Mouse (Mus musculus): Measurements from ENCODE around the gene Camk2g. TPM values are rescaled to one million over a fixed set of nuclear protein-coding genes. Genes with fewer than 3 reads are reported as not detected.

The Camk2g gene
- polyA plus RNA-seq, 1 experiment, result 222 TPM

DNA sequence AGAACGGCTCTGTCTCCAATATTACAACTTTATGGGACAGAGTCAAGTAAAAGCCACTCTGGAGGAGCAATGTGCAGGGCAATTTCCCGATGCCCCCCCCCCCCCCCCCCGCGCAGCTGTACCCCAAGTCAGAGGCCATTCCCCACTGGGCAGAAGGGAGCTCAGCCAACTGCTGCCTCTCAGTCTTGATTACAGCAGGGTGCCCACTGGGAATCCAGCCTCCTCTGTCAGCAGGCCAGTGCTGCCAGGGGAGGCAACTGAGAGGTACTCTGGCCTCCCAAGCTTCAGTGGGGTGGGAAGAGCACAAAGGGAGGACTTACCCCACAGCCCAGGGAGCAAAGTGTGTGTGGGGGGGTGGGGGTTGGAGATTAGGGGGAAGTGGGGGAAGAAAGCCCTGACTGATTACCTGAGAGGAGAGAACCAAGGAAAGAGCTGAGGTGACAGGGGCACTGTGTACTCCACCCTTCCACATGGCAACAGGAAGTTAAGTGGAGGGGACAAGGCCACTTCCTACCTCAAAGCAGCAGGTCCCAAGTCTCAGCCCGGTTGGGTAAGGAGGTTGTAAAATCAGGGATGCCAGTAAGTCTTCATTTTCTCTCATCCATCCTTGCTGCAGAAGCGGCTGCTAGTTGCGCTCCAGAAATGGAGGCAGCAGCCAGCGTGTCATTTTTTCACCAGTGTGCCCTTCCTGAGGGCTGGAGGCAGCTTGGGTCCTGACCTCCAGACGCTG is 1.7 kb upstream of the Camk2g start:
- WGBS, result 56% methylated on average over 9 of the region's 9 CpGs
- Histone ChIP-seq H3K27ac (ENCODE audit: insufficient read depth, low read length) (no peak overlapping the region), H3K4me3 (replicated peaks; ENCODE audit: insufficient read depth, low read depth, low read length) (no peak overlapping the region), H3K27me3 (ENCODE audit: control insufficient read depth, insufficient read depth, low read length) (no peaks in the 10 kb centered on the region), H3K4me1 (ENCODE audit: control insufficient read depth, insufficient read depth, low read length) (no peaks in the 10 kb centered on the region; the same call in 1 of the 2 replicates)
- TF ChIP-seq CTCF (IDR thresholded peaks at IDR 0.05; ENCODE audit: borderline replicate concordance, insufficient read depth, low read depth, low read length) (no peak), POLR2A (IDR thresholded peaks at IDR 0.05; ENCODE audit: borderline replicate concordance, insufficient read depth, low read length) (no peak)
- DNase-seq, result no peak

DNA sequence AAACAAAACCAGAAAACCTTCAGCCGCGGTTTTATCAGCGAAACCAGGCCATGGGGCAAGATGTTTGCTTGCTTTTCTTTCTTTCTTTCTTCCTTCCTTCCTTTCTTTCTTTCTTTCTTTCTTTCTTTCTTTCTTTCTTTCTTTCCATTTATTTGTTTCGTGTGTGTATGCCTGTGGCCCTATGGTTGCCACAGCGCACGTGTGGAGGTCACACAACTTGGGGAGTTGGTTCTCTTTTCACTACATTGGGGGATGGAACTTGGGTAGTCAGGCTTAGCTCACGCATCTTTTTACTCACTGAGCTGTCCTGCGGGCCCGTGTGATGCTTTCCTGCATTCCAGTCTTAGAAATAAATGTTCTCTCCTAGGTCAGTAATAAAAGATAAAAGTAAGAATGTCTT is 701 bp upstream of the Camk2g start:
- 37% methylated on average over 9 of the region's 9 CpGs for WGBS
- Histone ChIP-seq H3K4me3 (replicated peaks; ENCODE audit: insufficient read depth, low read depth, low read length) (peak overlapping the region; percentile 79), H3K27ac (ENCODE audit: insufficient read depth, low read length) (peak overlapping the region; percentile 68; the same call in 1 of the 2 replicates), H3K27me3 (ENCODE audit: control insufficient read depth, insufficient read depth, low read length) (no peaks in the 10 kb centered on the region), H3K4me1 (ENCODE audit: control insufficient read depth, insufficient read depth, low read length) (no peaks in the 10 kb centered on the region; the same call in 1 of the 2 replicates)
- DNase-seq, result no peak
- TF ChIP-seq POLR2A (IDR thresholded peaks at IDR 0.05; ENCODE audit: borderline replicate concordance, insufficient read depth, low read length) (no peak), CTCF (IDR thresholded peaks at IDR 0.05; ENCODE audit: borderline replicate concordance, insufficient read depth, low read depth, low read length) (no peak)

DNA sequence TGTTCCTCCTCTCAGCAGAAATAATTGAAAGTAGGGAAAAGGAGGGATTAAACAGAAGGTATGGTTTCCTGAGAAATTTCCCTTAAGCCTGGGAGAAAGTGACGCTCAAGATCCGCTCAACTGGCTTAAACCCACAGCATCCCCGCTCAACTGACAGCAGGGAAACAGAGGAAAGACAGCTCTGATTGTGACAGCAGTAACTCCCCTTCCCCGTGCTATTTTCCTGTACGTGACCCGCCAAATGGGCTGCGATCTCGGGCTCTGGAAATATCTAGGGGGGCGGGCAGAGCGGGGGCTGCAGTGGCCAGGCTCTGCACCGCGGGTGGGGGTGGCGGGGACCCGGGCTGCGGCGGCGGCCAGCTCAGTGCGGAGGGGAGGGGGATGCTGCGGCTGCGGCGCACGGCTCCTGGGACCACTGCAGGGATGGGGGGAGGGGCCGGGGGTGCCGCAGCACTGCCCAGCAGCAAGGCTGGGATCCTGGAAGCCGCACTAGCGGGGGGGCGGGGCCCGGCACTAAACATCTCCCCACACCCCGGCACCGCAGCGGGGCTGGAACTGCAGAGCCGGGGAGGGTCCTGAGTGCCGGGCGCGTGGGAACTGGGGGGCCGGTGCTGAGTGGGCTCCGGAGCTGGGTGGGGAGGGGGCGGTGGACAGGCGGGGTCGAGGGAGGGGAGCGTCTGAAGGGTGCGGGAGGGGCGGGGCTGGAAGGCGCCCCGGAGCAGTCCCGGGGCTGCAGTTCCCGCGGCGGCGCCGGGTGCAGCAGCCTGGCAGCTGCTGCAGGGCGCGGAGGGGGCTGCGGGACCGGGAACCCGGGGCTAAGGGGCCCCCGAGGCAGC is 748 bp downstream of the Camk2g start:
- H3K4me3 ChIP-seq (replicated peaks; ENCODE audit: insufficient read depth, low read depth, low read length), result peak overlapping the region; percentile 86
- H3K27me3 ChIP-seq (ENCODE audit: control insufficient read depth, insufficient read depth, low read length), result no peaks in the 10 kb centered on the region
- no peak for TF ChIP-seq POLR2A (IDR thresholded peaks at IDR 0.05; ENCODE audit: borderline replicate concordance, insufficient read depth, low read length)
- TF ChIP-seq CTCF (IDR thresholded peaks at IDR 0.05; ENCODE audit: borderline replicate concordance, insufficient read depth, low read depth, low read length), result no peak
- WGBS, result 1% methylated on average over 56 of the region's 57 CpGs
- peak; percentile 39 to 43 for DNase-seq
- H3K27ac ChIP-seq (ENCODE audit: insufficient read depth, low read length), result no peak overlapping the region
- no peaks in the 10 kb centered on the region; the same call in 1 of the 2 replicates for H3K4me1 ChIP-seq (ENCODE audit: control insufficient read depth, insufficient read depth, low read length)

DNA sequence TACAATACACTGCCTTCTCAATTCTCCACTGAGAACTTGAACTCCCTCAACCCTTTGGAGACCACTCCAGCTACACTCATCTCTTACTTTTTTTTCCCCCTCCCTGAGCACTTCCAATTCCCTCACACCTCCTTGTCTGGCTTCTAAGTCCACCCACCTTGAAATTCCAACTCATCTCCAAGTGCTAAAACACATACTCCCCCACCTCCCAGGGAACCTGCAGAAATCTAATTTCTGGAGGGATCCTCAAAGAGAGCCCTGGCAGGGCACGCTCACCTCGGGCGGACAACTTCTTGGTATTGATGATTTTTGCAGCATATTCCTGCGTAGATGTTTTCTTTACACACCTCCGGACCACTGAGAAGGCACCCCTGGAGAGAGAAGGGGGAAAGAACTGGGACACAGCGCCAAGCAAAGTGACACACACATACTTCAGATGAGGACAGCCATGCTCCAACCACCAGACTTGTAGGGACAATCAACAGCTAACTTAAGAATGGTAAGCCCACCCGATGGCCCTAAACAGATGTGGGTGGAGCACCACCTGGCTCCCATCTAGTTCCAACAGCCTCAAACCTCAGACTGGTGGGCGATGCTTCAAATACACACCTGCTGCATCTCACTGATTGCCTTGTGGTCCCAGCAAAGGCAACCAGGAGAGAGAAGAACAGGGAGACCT is 1.5 kb downstream of the Camk2g start:
- DNase-seq, result no peak
- 62% methylated on average over 8 of the region's 8 CpGs for WGBS
- H3K4me3 ChIP-seq (replicated peaks; ENCODE audit: insufficient read depth, low read depth, low read length), result peak overlapping the region; percentile 86
- no peaks in the 10 kb centered on the region for H3K27me3 ChIP-seq (ENCODE audit: control insufficient read depth, insufficient read depth, low read length)
- no peak overlapping the region for H3K27ac ChIP-seq (ENCODE audit: insufficient read depth, low read length)
- H3K4me1 ChIP-seq (ENCODE audit: control insufficient read depth, insufficient read depth, low read length), result no peaks in the 10 kb centered on the region; the same call in 1 of the 2 replicates
- TF ChIP-seq CTCF (IDR thresholded peaks at IDR 0.05; ENCODE audit: borderline replicate concordance, insufficient read depth, low read depth, low read length) (no peak), POLR2A (IDR thresholded peaks at IDR 0.05; ENCODE audit: borderline replicate concordance, insufficient read depth, low read length) (no peak)

DNA sequence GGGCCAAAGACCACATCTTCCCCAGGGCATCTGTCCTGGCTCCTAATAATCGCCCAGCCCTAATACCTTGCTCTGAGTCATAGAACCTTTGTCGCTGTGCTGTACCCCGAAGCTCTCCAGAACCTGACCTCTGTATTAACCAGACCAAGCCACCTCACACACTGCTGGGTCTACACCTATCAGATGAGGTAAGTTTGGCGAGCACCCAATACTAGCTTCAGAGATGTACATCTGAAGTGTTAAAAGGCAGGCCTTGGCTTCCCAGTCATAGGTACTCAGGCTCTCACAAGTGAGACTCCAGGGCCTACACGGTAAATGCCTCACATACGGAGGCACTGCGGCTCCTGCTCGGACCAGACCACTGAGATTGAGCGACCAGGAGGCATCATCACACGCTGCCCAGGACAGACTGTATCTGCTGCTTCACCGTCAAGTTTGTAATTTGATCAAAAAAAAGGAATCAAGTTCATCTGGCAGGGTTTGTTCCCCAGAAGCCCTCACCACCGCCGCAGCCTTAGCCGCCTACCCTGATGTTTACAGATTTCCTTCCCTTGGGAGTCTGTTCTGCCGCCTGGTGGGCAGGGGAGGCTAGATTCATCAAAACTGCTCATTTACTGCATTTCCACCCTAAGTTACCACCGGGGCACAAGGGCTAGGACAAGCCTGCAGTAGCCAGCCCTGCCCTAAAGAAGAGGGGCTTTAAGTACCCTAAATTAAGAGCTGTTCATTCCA is 2.2 kb downstream of the Camk2g start:
- TF ChIP-seq CTCF (IDR thresholded peaks at IDR 0.05; ENCODE audit: borderline replicate concordance, insufficient read depth, low read depth, low read length) (no peak), POLR2A (IDR thresholded peaks at IDR 0.05; ENCODE audit: borderline replicate concordance, insufficient read depth, low read length) (no peak)
- Histone ChIP-seq H3K27me3 (ENCODE audit: control insufficient read depth, insufficient read depth, low read length) (no peaks in the 10 kb centered on the region), H3K4me3 (replicated peaks; ENCODE audit: insufficient read depth, low read depth, low read length) (peak overlapping the region; percentile 8), H3K4me1 (ENCODE audit: control insufficient read depth, insufficient read depth, low read length) (peaks cover 2% of the 10 kb centered on the region), H3K27ac (ENCODE audit: insufficient read depth, low read length) (no peak overlapping the region)
- DNase-seq, result no peak
- WGBS, result 84% methylated on average over 16 of the region's 16 CpGs

DNA sequence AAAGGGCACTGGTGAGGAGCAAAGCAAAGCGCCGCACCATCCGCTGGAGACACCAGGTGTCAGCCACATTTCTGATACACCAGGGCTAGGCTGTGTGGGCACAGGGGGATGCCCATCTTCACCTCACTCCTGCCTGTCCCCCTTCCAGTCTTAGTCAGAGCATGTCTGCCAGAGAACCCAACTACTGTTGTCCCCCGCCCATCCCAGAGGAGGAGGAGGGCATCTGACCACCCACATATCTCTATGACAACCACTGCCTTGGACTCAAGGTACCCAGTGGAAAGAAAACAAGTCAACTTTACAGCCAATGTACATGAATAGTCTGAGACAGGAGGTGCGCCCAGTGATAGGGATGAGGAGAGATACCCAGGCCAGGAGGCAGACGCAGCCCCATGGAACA is 2.9 kb downstream of the Camk2g start:
- H3K27me3 ChIP-seq (ENCODE audit: control insufficient read depth, insufficient read depth, low read length), result no peaks in the 10 kb centered on the region
- no peak overlapping the region for H3K4me3 ChIP-seq (replicated peaks; ENCODE audit: insufficient read depth, low read depth, low read length)

DNA sequence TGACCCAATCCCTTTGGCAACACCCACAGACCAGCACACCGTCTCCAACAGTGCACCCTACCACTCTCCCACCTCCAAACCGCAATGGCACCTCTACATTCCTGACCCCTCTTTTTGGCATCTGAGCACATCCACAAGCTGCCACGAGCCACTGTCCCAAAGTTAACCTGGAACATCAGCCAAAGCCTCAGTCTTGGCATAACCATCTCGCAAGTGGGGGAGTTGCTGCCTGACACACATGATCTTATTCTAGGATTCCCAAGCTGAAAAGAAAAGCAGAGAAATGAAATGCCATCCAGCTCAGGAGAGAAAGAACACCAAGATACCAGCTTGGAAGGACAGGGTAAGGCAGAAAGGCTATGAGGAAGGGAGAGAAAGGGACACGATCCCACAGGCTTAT is 3.4 kb downstream of the Camk2g start:
- Histone ChIP-seq H3K4me1 (ENCODE audit: control insufficient read depth, insufficient read depth, low read length) (peaks cover 12% of the 10 kb centered on the region), H3K27ac (ENCODE audit: insufficient read depth, low read length) (no peak overlapping the region), H3K4me3 (replicated peaks; ENCODE audit: insufficient read depth, low read depth, low read length) (no peak overlapping the region), H3K27me3 (ENCODE audit: control insufficient read depth, insufficient read depth, low read length) (no peaks in the 10 kb centered on the region)
- no peak for DNase-seq
- TF ChIP-seq POLR2A (IDR thresholded peaks at IDR 0.05; ENCODE audit: borderline replicate concordance, insufficient read depth, low read length) (no peak), CTCF (IDR thresholded peaks at IDR 0.05; ENCODE audit: borderline replicate concordance, insufficient read depth, low read depth, low read length) (no peak)
- WGBS, result 77% methylated on average over 5 of the region's 5 CpGs

More for the DNA sequence above, 2.9 kb downstream of the Camk2g start:
- no peak overlapping the region for H3K27ac ChIP-seq (ENCODE audit: insufficient read depth, low read length)
- 89% methylated on average over 6 of the region's 6 CpGs for WGBS
- peaks cover 8% of the 10 kb centered on the region for H3K4me1 ChIP-seq (ENCODE audit: control insufficient read depth, insufficient read depth, low read length)
- DNase-seq, result no peak
- no peak for TF ChIP-seq POLR2A (IDR thresholded peaks at IDR 0.05; ENCODE audit: borderline replicate concordance, insufficient read depth, low read length)
- TF ChIP-seq CTCF (IDR thresholded peaks at IDR 0.05; ENCODE audit: borderline replicate concordance, insufficient read depth, low read depth, low read length), result no peak
